Mouse (Mus musculus) forebrain, embryonic 10.5 days (tissue): Measurements from ENCODE around the gene Slc24a3. TPM values are rescaled to one million over a fixed set of nuclear protein-coding genes. Genes with fewer than 3 reads are reported as not detected.

ENCODE experiments used
- DNase-seq: peaks from one replicate; pipeline ENCODE4 v3.0.0-alpha.2; 2017; ENCODE audit warnings: low spot score; ENCODE audit errors: extremely low spot score
- H3K27ac ChIP-seq: fragments of 300-500 bp; sonication (generic); 2 replicates; pipeline ENCODE4 v1.5.1; 2016; ENCODE audit warnings: mild to moderate bottlenecking
- H3K27me3 ChIP-seq: fragments of 300-500 bp; sonication (generic); 2 replicates; pipeline ENCODE4 v1.6.1; 2016; ENCODE audit warnings: mild to moderate bottlenecking; ENCODE audit not compliant: poor library complexity, severe bottlenecking
- H3K36me3 ChIP-seq: fragments of 300-500 bp; sonication (generic); replicated peaks from 2 replicates; pipeline ENCODE4 v1.6.1; 2016; ENCODE audit warnings: mild to moderate bottlenecking, moderate library complexity
- H3K4me1 ChIP-seq: fragments of 300-500 bp; sonication (generic); 2 replicates; pipeline ENCODE4 v1.6.1; 2016
- H3K4me3 ChIP-seq: fragments of 300-500 bp; sonication (generic); 2 replicates; pipeline ENCODE4 v1.5.1; 2016; ENCODE audit warnings: mild to moderate bottlenecking, moderate library complexity
- H3K9me3 ChIP-seq: fragments of 300-500 bp; sonication (generic); 2 replicates; pipeline ENCODE4 v1.6.1; 2016; ENCODE audit warnings: mild to moderate bottlenecking, moderate library complexity
- WGBS: fragments of 180-500 bp; shearing (Covaris S2); methylation state at CpG from one replicate; pipeline ENCODE4 v1.1.7; 2016; 5-methylcytosine and 5-hydroxymethylcytosine counted together
- polyA plus RNA-seq: library from polyadenylated mRNA; unstranded; fragments of >200 nt; fragmentation: Nextera tagmentation; extraction: Ambion mirVana; gene quantifications from 2 replicates; pipeline ENCODE4 v1.2.1, GENCODE M21; 2016

Slc24a3 gene
- polyA plus RNA-seq, 1 experiment from 2014 or later: 0.16 TPM

DNA sequence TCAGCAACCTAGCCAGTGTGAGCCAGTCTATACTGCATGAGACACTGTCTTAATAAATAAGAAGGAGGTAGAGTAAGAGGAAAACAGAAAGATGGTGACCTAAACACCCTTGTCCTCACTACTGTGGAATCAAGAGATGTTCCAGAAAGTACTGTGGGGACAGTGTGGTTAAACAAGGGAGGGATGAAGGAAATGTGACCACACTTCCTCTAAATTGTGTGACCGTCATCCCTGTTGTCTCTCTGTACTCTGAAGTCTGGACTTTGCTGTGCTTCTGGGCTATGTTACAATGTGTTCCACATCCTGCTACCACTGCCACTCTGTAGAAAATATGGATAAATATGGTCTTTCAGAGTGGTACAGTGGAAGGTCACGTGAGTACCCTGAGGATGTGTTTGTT lies 399.4 kb downstream of the Slc24a3 start:
- WGBS: 83% methylated on average over 2 of the region's 2 CpGs

DNA sequence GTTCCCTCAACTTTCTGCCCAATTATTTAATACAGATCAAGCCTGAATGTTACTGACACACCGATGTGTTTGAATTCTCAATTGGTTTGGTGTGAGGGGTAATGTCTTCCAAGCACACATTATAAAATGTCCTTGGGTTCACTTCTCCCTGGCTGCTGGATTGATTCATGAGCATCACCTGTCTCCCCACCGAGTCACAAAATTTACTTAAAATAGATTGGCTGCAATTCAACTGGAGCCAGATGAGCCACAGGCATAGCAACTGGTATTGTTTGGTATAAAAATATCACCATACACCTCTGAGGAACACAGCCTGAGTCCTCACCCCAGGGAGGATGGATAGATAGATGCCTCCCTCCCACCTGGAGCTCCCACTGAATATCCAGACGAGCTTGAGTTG lies 404.4 kb downstream of the Slc24a3 start:
- Histone ChIP-seq H3K9me3 (no peaks in the 10 kb centered on the region), H3K27ac (no peak overlapping the region), H3K4me3 (no peak overlapping the region), H3K36me3 (no peaks in the 10 kb centered on the region), H3K4me1 (no peaks in the 10 kb centered on the region), H3K27me3 (no peaks in the 10 kb centered on the region)
- WGBS: 82% methylated on average over 3 of the region's 3 CpGs
- DNase-seq: no peak

More for the DNA sequence above, 399.4 kb downstream of the Slc24a3 start:
- no peaks in the 10 kb centered on the region for H3K36me3 ChIP-seq
- no peaks in the 10 kb centered on the region for H3K9me3 ChIP-seq
- no peaks in the 10 kb centered on the region for H3K27me3 ChIP-seq
- H3K4me1 ChIP-seq: 0 out of 2 replicates have a peak, but pooled peaks cover 4% of the 10 kb centered on the region
- DNase-seq: no peak
- H3K4me3 ChIP-seq: no peak overlapping the region
- no peak overlapping the region for H3K27ac ChIP-seq

DNA sequence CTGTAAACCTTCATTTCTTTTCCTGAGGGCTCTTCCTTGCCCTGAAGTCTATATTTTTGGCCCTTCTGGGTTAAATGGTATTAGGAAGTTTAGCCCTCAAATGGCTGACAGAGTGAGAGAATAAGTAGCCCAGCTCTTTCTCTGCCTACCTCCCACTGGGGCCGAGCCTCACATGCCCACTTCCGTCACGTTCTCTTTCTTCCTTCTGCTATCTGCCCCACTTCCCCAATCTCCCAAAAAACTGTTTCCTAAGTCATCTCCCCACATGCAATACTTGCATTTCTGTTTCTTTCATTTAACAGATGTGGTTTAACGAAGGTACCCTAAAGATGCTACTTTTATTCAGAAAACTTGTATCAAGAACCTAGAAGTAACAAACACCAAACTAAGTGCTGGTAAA lies 406.6 kb downstream of the Slc24a3 start:
- no peak overlapping the region for H3K4me3 ChIP-seq
- no peaks in the 10 kb centered on the region for H3K4me1 ChIP-seq
- no peaks in the 10 kb centered on the region for H3K36me3 ChIP-seq
- 90% methylated on average over 4 of the region's 4 CpGs for WGBS
- no peak for DNase-seq
- H3K27me3 ChIP-seq: no peaks in the 10 kb centered on the region
- H3K27ac ChIP-seq: no peak overlapping the region
- no peaks in the 10 kb centered on the region for H3K9me3 ChIP-seq

- WGBS: 86% methylated on average over 3 of the region's 3 CpGs
- H3K4me1 ChIP-seq: no peaks in the 10 kb centered on the region
- no peaks in the 10 kb centered on the region for H3K36me3 ChIP-seq
- H3K4me3 ChIP-seq: no peak overlapping the region
- no peak for DNase-seq
- no peaks in the 10 kb centered on the region for H3K9me3 ChIP-seq
- no peak overlapping the region for H3K27ac ChIP-seq
- H3K27me3 ChIP-seq: no peaks in the 10 kb centered on the region
Observed at GRCm38 (mm10) chr2:145583103-145583502, 415.5 kb downstream of the Slc24a3 start.

DNA sequence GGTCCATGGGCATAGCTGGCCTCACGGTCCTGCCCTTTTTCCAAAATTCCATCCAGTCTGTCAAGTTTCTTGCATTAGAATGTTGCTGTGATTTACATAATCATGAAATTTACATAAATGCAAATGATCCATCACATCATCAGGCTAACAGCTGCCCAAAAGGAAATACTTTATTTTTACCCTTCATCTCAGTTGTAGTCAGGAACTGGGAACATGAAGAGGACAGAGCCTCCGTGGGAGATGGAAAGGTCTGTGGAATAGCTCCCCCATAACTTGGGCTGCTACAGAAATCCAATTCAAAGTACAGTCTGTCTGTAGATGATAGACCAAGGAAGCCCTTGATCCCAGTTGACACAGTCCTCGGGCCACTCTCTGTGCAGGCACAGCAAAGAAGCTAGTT lies 417.9 kb downstream of the Slc24a3 start:
- H3K4me1 ChIP-seq: no peaks in the 10 kb centered on the region
- no peak overlapping the region for H3K27ac ChIP-seq
- no peak for DNase-seq
- no peaks in the 10 kb centered on the region for H3K27me3 ChIP-seq
- H3K36me3 ChIP-seq: no peaks in the 10 kb centered on the region
- no peaks in the 10 kb centered on the region for H3K9me3 ChIP-seq
- no peak overlapping the region for H3K4me3 ChIP-seq
- 88% methylated on average over 3 of the region's 3 CpGs for WGBS

DNA sequence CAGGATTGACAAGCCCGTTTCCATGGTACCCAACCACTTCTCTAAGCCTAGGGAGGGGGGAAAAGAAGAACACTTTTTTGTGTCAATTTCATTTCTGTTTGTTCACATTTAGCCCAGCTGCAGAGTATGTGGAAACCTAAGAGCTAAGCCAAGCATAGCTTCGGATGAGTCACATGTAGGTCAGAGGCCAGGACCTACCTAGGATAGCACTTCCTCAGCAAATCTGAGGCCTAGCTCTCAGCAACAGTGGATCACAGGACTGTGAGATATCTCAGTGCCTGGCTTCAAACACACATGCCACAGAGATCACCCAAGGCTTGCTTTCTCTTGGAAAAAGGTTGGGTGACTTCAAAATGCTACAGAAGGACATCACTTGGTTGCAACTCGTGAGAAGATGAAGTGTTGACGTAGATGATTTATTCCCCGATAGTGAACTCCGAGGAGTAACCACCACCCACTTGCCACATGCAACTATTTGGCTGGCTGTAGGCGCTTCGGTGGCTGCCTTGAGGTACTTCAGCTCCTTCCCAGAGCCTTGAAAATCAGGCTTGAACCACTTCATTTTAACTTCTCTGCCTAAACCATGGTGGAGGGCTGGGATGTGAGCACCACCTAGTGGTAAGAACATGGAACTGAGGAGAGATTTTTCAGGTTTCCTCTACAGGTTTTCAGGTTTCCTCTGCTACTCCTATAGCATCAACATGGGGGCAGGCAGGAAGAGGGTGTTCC lies 420.6 kb downstream of the Slc24a3 start:
- no peaks in the 10 kb centered on the region for H3K36me3 ChIP-seq
- 75% methylated on average over 8 of the region's 8 CpGs for WGBS
- H3K9me3 ChIP-seq: no peaks in the 10 kb centered on the region
- peak; percentile 55 for DNase-seq
- no peaks in the 10 kb centered on the region for H3K4me1 ChIP-seq
- H3K4me3 ChIP-seq: no peak overlapping the region
- no peaks in the 10 kb centered on the region for H3K27me3 ChIP-seq
- H3K27ac ChIP-seq: no peak overlapping the region

DNA sequence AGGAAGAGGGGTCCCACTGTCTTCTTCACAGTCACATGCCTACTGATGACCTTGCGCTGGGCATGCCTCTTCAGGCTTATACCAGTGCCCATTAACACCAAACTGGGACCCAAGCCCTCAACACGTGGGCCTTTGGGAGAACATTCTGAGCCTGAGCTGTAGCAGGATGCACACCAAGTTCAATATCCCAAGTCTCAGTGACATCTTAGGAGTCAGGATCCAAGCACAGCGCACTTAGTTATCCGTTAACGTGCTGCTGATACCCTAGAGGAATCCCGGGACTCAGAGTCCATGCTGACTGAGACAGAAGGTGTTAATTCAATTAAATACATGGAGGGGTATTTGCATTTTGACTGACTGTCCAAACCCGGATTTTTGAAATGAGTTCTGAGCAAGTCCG lies 424.3 kb downstream of the Slc24a3 start:
- no peaks in the 10 kb centered on the region for H3K9me3 ChIP-seq
- no peak overlapping the region for H3K27ac ChIP-seq
- no peaks in the 10 kb centered on the region for H3K36me3 ChIP-seq
- no peak for DNase-seq
- H3K27me3 ChIP-seq: no peaks in the 10 kb centered on the region
- WGBS: 91% methylated on average over 8 of the region's 8 CpGs
- H3K4me3 ChIP-seq: no peak overlapping the region
- no peaks in the 10 kb centered on the region for H3K4me1 ChIP-seq

DNA sequence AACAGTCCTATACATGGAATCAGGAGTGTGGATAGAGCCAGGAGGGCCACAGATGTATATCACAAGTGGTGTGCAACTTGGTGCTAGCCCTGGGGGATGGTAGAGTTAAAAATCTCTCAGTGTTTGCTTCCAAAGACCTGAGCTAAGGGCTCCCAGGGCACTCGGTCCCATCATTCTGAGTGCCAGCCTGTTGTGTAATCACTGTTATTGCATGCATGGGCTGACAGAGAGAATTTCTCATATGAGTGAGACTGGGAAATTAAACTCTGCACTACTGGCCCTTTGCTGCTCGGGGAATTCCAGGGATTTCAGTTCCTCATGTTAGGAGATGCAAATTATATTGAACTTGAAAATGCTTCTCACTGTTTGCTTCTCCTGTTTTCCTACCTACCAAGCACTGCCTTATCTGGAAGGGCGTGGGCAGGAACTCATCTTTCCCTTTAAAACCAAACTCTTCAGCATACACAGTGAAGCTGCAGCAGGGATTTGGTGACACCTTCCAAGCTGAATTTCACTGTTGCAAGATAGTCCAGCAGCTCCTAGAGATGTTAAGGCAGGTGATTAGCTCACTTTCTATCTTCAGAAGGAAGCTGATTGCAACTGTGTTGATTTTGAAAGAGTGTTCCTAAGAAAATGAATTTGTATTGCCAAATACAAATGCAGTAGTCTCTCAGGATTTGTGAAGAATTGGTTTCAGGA lies 426.2 kb downstream of the Slc24a3 start:
- Histone ChIP-seq H3K27ac (no peak overlapping the region), H3K4me3 (no peak overlapping the region), H3K9me3 (no peaks in the 10 kb centered on the region), H3K27me3 (no peaks in the 10 kb centered on the region), H3K4me1 (no peaks in the 10 kb centered on the region), H3K36me3 (no peaks in the 10 kb centered on the region)
- DNase-seq: no peak
- 84% methylated on average over 3 of the region's 3 CpGs for WGBS

GRCm38 (mm10) chr2:145597866-145598265 lies 430.3 kb downstream of the Slc24a3 start:
- Histone ChIP-seq H3K9me3 (no peaks in the 10 kb centered on the region), H3K27me3 (no peaks in the 10 kb centered on the region), H3K4me3 (no peak overlapping the region), H3K4me1 (no peaks in the 10 kb centered on the region), H3K36me3 (no peaks in the 10 kb centered on the region), H3K27ac (no peak overlapping the region)
- no peak for DNase-seq
- 88% methylated on average over 5 of the region's 5 CpGs for WGBS

- no peaks in the 10 kb centered on the region for H3K27me3 ChIP-seq
Observed at GRCm38 (mm10) chr2:145607844-145608243, 440.3 kb downstream of the Slc24a3 start.

GRCm38 (mm10) chr2:145610796-145611705 lies 443.5 kb downstream of the Slc24a3 start:
- Histone ChIP-seq H3K27me3 (no peaks in the 10 kb centered on the region), H3K36me3 (no peaks in the 10 kb centered on the region)
- 47% methylated on average over 15 of the region's 15 CpGs for WGBS

More at GRCm38 (mm10) chr2:145607844-145608243, 440.3 kb downstream of the Slc24a3 start:
- Histone ChIP-seq H3K4me3 (no peak overlapping the region), H3K27ac (no peak overlapping the region), H3K9me3 (no peaks in the 10 kb centered on the region), H3K4me1 (no peaks in the 10 kb centered on the region), H3K36me3 (no peaks in the 10 kb centered on the region)
- WGBS: 93% methylated on average over 5 of the region's 5 CpGs
- no peak for DNase-seq

GRCm38 (mm10) chr2:145612937-145613336 lies 445.4 kb downstream of the Slc24a3 start:
- Histone ChIP-seq H3K27me3 (no peaks in the 10 kb centered on the region), H3K36me3 (no peaks in the 10 kb centered on the region), H3K4me3 (no peak overlapping the region), H3K27ac (no peak overlapping the region), H3K9me3 (no peaks in the 10 kb centered on the region), H3K4me1 (peaks cover 7% of the 10 kb centered on the region)
- WGBS: 68% methylated on average over 8 of the region's 8 CpGs
- DNase-seq: no peak

More at GRCm38 (mm10) chr2:145610796-145611705, 443.5 kb downstream of the Slc24a3 start:
- H3K4me1 ChIP-seq: peaks cover 7% of the 10 kb centered on the region
- no peaks in the 10 kb centered on the region for H3K9me3 ChIP-seq
- H3K27ac ChIP-seq: no peak overlapping the region
- DNase-seq: peak; percentile 63
- H3K4me3 ChIP-seq: no peak overlapping the region
